Mouse (Mus musculus) embryo, embryonic 11.5 days (tissue): Measurements from ENCODE around the gene Lrrc32.

Source experiments
- DNase-seq: peaks from one replicate; pipeline ENCODE4 v3.0.0-alpha.2; 2012; ENCODE audit warnings: low read depth, low spot score

The Lrrc32 gene

GRCm38 (mm10) chr7:98488398-98489130 lies 519 bp upstream of the Lrrc32 start:
- DNase-seq, result no peak

- DNase-seq, result peak; percentile 69
Measured at GRCm38 (mm10) chr7:98489623-98490084, 571 bp downstream of the Lrrc32 start.

- DNase-seq, result no peak
Measured at GRCm38 (mm10) chr7:98490328-98490727, 1.2 kb downstream of the Lrrc32 start.

GRCm38 (mm10) chr7:98490911-98491310 lies 1.8 kb downstream of the Lrrc32 start:
- DNase-seq, result no peak

- DNase-seq, result no peak
Measured at GRCm38 (mm10) chr7:98491451-98492200, 2.5 kb downstream of the Lrrc32 start.

- no peak for DNase-seq
Measured at GRCm38 (mm10) chr7:98492331-98492730, 3.2 kb downstream of the Lrrc32 start.

- DNase-seq, result no peak
Measured at GRCm38 (mm10) chr7:98493307-98493706, 4.2 kb downstream of the Lrrc32 start.

GRCm38 (mm10) chr7:98493901-98494480 lies 4.9 kb downstream of the Lrrc32 start:
- no peak for DNase-seq

GRCm38 (mm10) chr7:98495591-98495990 lies 6.5 kb downstream of the Lrrc32 start:
- no peak for DNase-seq

GRCm38 (mm10) chr7:98497451-98497850 lies 8.4 kb downstream of the Lrrc32 start:
- no peak for DNase-seq

GRCm38 (mm10) chr7:98498101-98498500 lies 9.0 kb downstream of the Lrrc32 start:
- DNase-seq, result no peak

- no peak for DNase-seq
Measured at GRCm38 (mm10) chr7:98498656-98499560, 9.8 kb downstream of the Lrrc32 start.

GRCm38 (mm10) chr7:98499561-98500292 lies 10.6 kb downstream of the Lrrc32 start:
- DNase-seq, result no peak

- DNase-seq, result no peak
Measured at GRCm38 (mm10) chr7:98500470-98500869, 11.4 kb downstream of the Lrrc32 start.

- DNase-seq, result no peak
Measured at GRCm38 (mm10) chr7:98501078-98501477, 12.0 kb downstream of the Lrrc32 start.

GRCm38 (mm10) chr7:98502921-98503320 lies 13.8 kb downstream of the Lrrc32 start:
- DNase-seq, result no peak

- no peak for DNase-seq
Measured at GRCm38 (mm10) chr7:98503951-98504647, 15.0 kb downstream of the Lrrc32 start.

- no peak for DNase-seq
Measured at GRCm38 (mm10) chr7:98504726-98505314, 15.7 kb downstream of the Lrrc32 start.

- no peak for DNase-seq
Measured at GRCm38 (mm10) chr7:98505664-98506063, 16.6 kb downstream of the Lrrc32 start.
